In genomic region chr7:67232504-67232903, GRCm38 (mm10) we compare ENCODE assay signal across 13 mouse cellular contexts.
"Had no signal": no experiment of that assay in that cellular context is flagged by ENCODE, and none has a peak within 500 bp of the region (broad histone marks: within the 10 kb centered on the region; RNA-seq: fewer than 3 reads in every experiment).

No protein-coding gene starts in this region.

- DNase-seq: kidney, adult 18-20 months; kidney, postnatal 10 days; kidney, postnatal 4 days; lung, adult 18-20 months; lung, postnatal 36 days; midbrain, embryonic 14.5 days; thymus, adult 2 months; thymus, postnatal 25 days had no signal

- H3K27ac ChIP-seq: left cerebral cortex, adult 2 months; limb, embryonic 13.5 days; liver, embryonic 14.5 days; neural tube, embryonic 12.5 days; stomach, postnatal 0 days had no signal

- H3K4me2 ChIP-seq: limb, embryonic 13.5 days; neural tube, embryonic 12.5 days had no signal

- H3K9ac ChIP-seq: limb, embryonic 13.5 days; liver, embryonic 14.5 days; neural tube, embryonic 12.5 days had no signal

- H3K4me3 ChIP-seq: left cerebral cortex, adult 2 months; limb, embryonic 13.5 days; neural tube, embryonic 12.5 days had no signal

- H3K9me3 ChIP-seq: limb, embryonic 13.5 days; neural tube, embryonic 12.5 days had no signal

- H3K4me1 ChIP-seq: neural tube, embryonic 12.5 days had no signal

- H3K27me3 ChIP-seq: limb, embryonic 13.5 days; neural tube, embryonic 12.5 days had no signal
